Mouse (Mus musculus) layer of hippocampus, adult 9-10 months (tissue): Measurements from ENCODE around the gene E2f4.
"Not testable (repeated sequence)": the region's sequence is repeated elsewhere in the genome, so short reads cannot be mapped to it uniquely, and the experiment has no call there.

ENCODE experiments used
- DNase-seq: peaks from one replicate; pipeline ENCODE4 v3.0.0; 2022; ENCODE audit warnings: low spot score

Gene E2f4

GRCm38 (mm10) chr8:105269461-105269947 is 28.0 kb upstream of the E2f4 start, which contains the start of gene Hsf4:
Hsf4 (plus strand) TSS chr8:105269801.
- no peak for DNase-seq

GRCm38 (mm10) chr8:105270101-105270915 is 27.2 kb upstream of the E2f4 start:
- DNase-seq, result no peak

GRCm38 (mm10) chr8:105270916-105271186 is 26.6 kb upstream of the E2f4 start:
- no peak for DNase-seq

- no peak for DNase-seq
Observed at GRCm38 (mm10) chr8:105275387-105275786, 22.1 kb upstream of the E2f4 start.

GRCm38 (mm10) chr8:105275840-105276239 is 21.6 kb upstream of the E2f4 start, which contains the start of gene Nol3:
Nol3 (plus strand) TSS chr8:105276140.
- no peak for DNase-seq

GRCm38 (mm10) chr8:105276292-105277120 is 21.0 kb upstream of the E2f4 start:
- DNase-seq, result no peak

GRCm38 (mm10) chr8:105278911-105279334 is 18.5 kb upstream of the E2f4 start:
- DNase-seq, result peak; percentile 74

GRCm38 (mm10) chr8:105280567-105280966 is 16.9 kb upstream of the E2f4 start:
- DNase-seq, result no peak

- no peak for DNase-seq
Observed at GRCm38 (mm10) chr8:105281821-105282220, 15.6 kb upstream of the E2f4 start.

GRCm38 (mm10) chr8:105282239-105282638 is 15.2 kb upstream of the E2f4 start:
- no peak for DNase-seq

- DNase-seq, result no peak
Observed at GRCm38 (mm10) chr8:105283074-105283473, 14.4 kb upstream of the E2f4 start.

- DNase-seq, result no peak
Observed at GRCm38 (mm10) chr8:105285514-105285913, 11.9 kb upstream of the E2f4 start.

- DNase-seq, result no peak
Observed at GRCm38 (mm10) chr8:105286907-105287306, 10.6 kb upstream of the E2f4 start.

GRCm38 (mm10) chr8:105288231-105288630 is 9.2 kb upstream of the E2f4 start:
- DNase-seq, result no peak

- peak; percentile 90 for DNase-seq
Observed at GRCm38 (mm10) chr8:105288958-105289732, 8.3 kb upstream of the E2f4 start.

- DNase-seq, result no peak
Observed at GRCm38 (mm10) chr8:105289805-105290460, 7.5 kb upstream of the E2f4 start, which contains the start of gene 4931428F04Rik. 4931428F04Rik (minus strand) TSS chr8:105289864.

- peak; percentile 63 for DNase-seq
Observed at GRCm38 (mm10) chr8:105290554-105291314, 6.7 kb upstream of the E2f4 start.

GRCm38 (mm10) chr8:105291364-105291763 is 6.1 kb upstream of the E2f4 start:
- not testable (repeated sequence) for DNase-seq

GRCm38 (mm10) chr8:105291802-105292201 is 5.7 kb upstream of the E2f4 start:
- not testable (repeated sequence) for DNase-seq

- DNase-seq, result no peak
Observed at GRCm38 (mm10) chr8:105292471-105292870, 5.0 kb upstream of the E2f4 start.

GRCm38 (mm10) chr8:105293405-105293804 is 4.1 kb upstream of the E2f4 start:
- DNase-seq, result no peak
